Mouse (Mus musculus) mature B cell (primary cell): ENCODE measurements around the gene Mlxipl.

Experiments used
- in situ Hi-C: fragments of 300-500 bp; cut with MboI; formaldehyde crosslinking; loops from 2 replicates; pipeline ENCODE4 v1.14.3; 2019

Mlxipl gene

GRCm38 (mm10) chr5:135185016-135185415, 95.3 kb downstream of the Mlxipl start:
- in situ Hi-C loops = no loop called here

GRCm38 (mm10) chr5:135185596-135185995, 95.9 kb downstream of the Mlxipl start:
- in situ Hi-C loops = no loop called here

- in situ Hi-C loops = no loop called here
These were observed 96.5 kb downstream of the Mlxipl start for GRCm38 (mm10) chr5:135186231-135186620.

GRCm38 (mm10) chr5:135186621-135187348, 97.1 kb downstream of the Mlxipl start, which contains the start of gene Baz1b:
Gene Baz1b, plus strand, starts transcription at chr5:135187264.
- in situ Hi-C loops = no loop called here

GRCm38 (mm10) chr5:135187349-135188213, 97.9 kb downstream of the Mlxipl start:
- in situ Hi-C loops = no loop called here
